Mouse (Mus musculus): ENCODE measurements around the gene Ckap2. TPM values are rescaled to one million over a fixed set of nuclear protein-coding genes. Genes with fewer than 3 reads are reported as not detected.

The Ckap2 gene
- polyA plus RNA-seq, 1 experiment from 2014 or later: 55.0 TPM

GRCm38 (mm10) chr8:22164431-22164830 lies 21.2 kb downstream of the Ckap2 start:
- no peak for DNase-seq (ENCODE audit: low spot score)
- Histone ChIP-seq H3K36me3 (ENCODE audit: control insufficient read depth, insufficient read depth, low read length) (peaks cover 2% of the 10 kb centered on the region; the same call in 1 of the 2 replicates), H3K4me3 (ENCODE audit: low read depth, low read length) (no peak overlapping the region)

GRCm38 (mm10) chr8:22162206-22162605 lies 23.4 kb downstream of the Ckap2 start:
- Histone ChIP-seq H3K4me2 (ENCODE audit: low read depth) (no peak overlapping the region), H3K9me3 (ENCODE audit: control insufficient read depth, low read length) (no peaks in the 10 kb centered on the region), H3K27ac (ENCODE audit: low read depth, low read length) (no peak overlapping the region), H3K4me3 (ENCODE audit: low read depth, low read length) (no peak overlapping the region), H3K4me1 (ENCODE audit: control insufficient read depth, insufficient read depth, low read length) (no peaks in the 10 kb centered on the region), H3K9ac (ENCODE audit: low read length) (no peak overlapping the region), H3K36me3 (ENCODE audit: control insufficient read depth, insufficient read depth, low read length) (no peaks in the 10 kb centered on the region), H3K27me3 (ENCODE audit: control insufficient read depth, insufficient read depth, low read length) (no peaks in the 10 kb centered on the region)
- 82% methylated on average over 8 of the region's 8 CpGs for WGBS
- no peak for DNase-seq (ENCODE audit: low spot score)
- ATAC-seq (ENCODE audit: insufficient read depth, low FRiP score, low TSS enrichment): no peak

More at GRCm38 (mm10) chr8:22164431-22164830, 21.2 kb downstream of the Ckap2 start:
- no peak overlapping the region for H3K27ac ChIP-seq (ENCODE audit: low read depth, low read length)
- ATAC-seq (ENCODE audit: insufficient read depth, low FRiP score, low TSS enrichment): no peak
- H3K4me2 ChIP-seq (ENCODE audit: low read depth): no peak overlapping the region
- no peaks in the 10 kb centered on the region for H3K4me1 ChIP-seq (ENCODE audit: control insufficient read depth, insufficient read depth, low read length)
- no peaks in the 10 kb centered on the region for H3K27me3 ChIP-seq (ENCODE audit: control insufficient read depth, insufficient read depth, low read length)
- no peak overlapping the region for H3K9ac ChIP-seq (ENCODE audit: low read length)
- WGBS: 93% methylated on average over 10 of the region's 10 CpGs
- no peaks in the 10 kb centered on the region for H3K9me3 ChIP-seq (ENCODE audit: control insufficient read depth, low read length)

- no peaks in the 10 kb centered on the region for H3K9me3 ChIP-seq (ENCODE audit: control insufficient read depth, low read length)
- 94% methylated on average over 3 of the region's 3 CpGs for WGBS
- no peaks in the 10 kb centered on the region for H3K4me1 ChIP-seq (ENCODE audit: control insufficient read depth, insufficient read depth, low read length)
- ATAC-seq (ENCODE audit: insufficient read depth, low FRiP score, low TSS enrichment): no peak
- H3K36me3 ChIP-seq (ENCODE audit: control insufficient read depth, insufficient read depth, low read length): no peaks in the 10 kb centered on the region
- H3K4me3 ChIP-seq (ENCODE audit: low read depth, low read length): no peak overlapping the region
- no peak for DNase-seq (ENCODE audit: low spot score)
- no peak overlapping the region for H3K27ac ChIP-seq (ENCODE audit: low read depth, low read length)
- H3K9ac ChIP-seq (ENCODE audit: low read length): no peak overlapping the region
- no peak overlapping the region for H3K4me2 ChIP-seq (ENCODE audit: low read depth)
- no peaks in the 10 kb centered on the region for H3K27me3 ChIP-seq (ENCODE audit: control insufficient read depth, insufficient read depth, low read length)
These were observed 35.3 kb downstream of the Ckap2 start for GRCm38 (mm10) chr8:22150345-22150663.

GRCm38 (mm10) chr8:22149643-22150344 lies 35.8 kb downstream of the Ckap2 start:
- no peak overlapping the region for H3K4me3 ChIP-seq (ENCODE audit: low read depth, low read length)
- H3K27ac ChIP-seq (ENCODE audit: low read depth, low read length): no peak overlapping the region
- WGBS: 92% methylated on average over 11 of the region's 11 CpGs
- H3K4me1 ChIP-seq (ENCODE audit: control insufficient read depth, insufficient read depth, low read length): no peaks in the 10 kb centered on the region
- H3K9me3 ChIP-seq (ENCODE audit: control insufficient read depth, low read length): no peaks in the 10 kb centered on the region
- no peak for DNase-seq (ENCODE audit: low spot score)
- no peak for ATAC-seq (ENCODE audit: insufficient read depth, low FRiP score, low TSS enrichment)
- H3K27me3 ChIP-seq (ENCODE audit: control insufficient read depth, insufficient read depth, low read length): no peaks in the 10 kb centered on the region
- no peak overlapping the region for H3K4me2 ChIP-seq (ENCODE audit: low read depth)
- H3K9ac ChIP-seq (ENCODE audit: low read length): no peak overlapping the region
- H3K36me3 ChIP-seq (ENCODE audit: control insufficient read depth, insufficient read depth, low read length): no peaks in the 10 kb centered on the region

GRCm38 (mm10) chr8:22148367-22148740 lies 37.3 kb downstream of the Ckap2 start:
- no peak overlapping the region for H3K4me2 ChIP-seq (ENCODE audit: low read depth)
- no peak overlapping the region for H3K4me3 ChIP-seq (ENCODE audit: low read depth, low read length)
- no peaks in the 10 kb centered on the region for H3K4me1 ChIP-seq (ENCODE audit: control insufficient read depth, insufficient read depth, low read length)
- no peak for ATAC-seq (ENCODE audit: insufficient read depth, low FRiP score, low TSS enrichment)
- WGBS: 92% methylated on average over 7 of the region's 7 CpGs
- no peaks in the 10 kb centered on the region for H3K27me3 ChIP-seq (ENCODE audit: control insufficient read depth, insufficient read depth, low read length)
- no peaks in the 10 kb centered on the region for H3K9me3 ChIP-seq (ENCODE audit: control insufficient read depth, low read length)
- H3K9ac ChIP-seq (ENCODE audit: low read length): no peak overlapping the region
- no peak overlapping the region for H3K27ac ChIP-seq (ENCODE audit: low read depth, low read length)
- DNase-seq (ENCODE audit: low spot score): no peak
- H3K36me3 ChIP-seq (ENCODE audit: control insufficient read depth, insufficient read depth, low read length): no peaks in the 10 kb centered on the region

- no peaks in the 10 kb centered on the region for H3K9me3 ChIP-seq (ENCODE audit: control insufficient read depth, low read length)
- no peak overlapping the region for H3K27ac ChIP-seq (ENCODE audit: low read depth, low read length)
- no peaks in the 10 kb centered on the region for H3K36me3 ChIP-seq (ENCODE audit: control insufficient read depth, insufficient read depth, low read length)
- WGBS: 84% methylated on average over 9 of the region's 9 CpGs
- no peaks in the 10 kb centered on the region for H3K4me1 ChIP-seq (ENCODE audit: control insufficient read depth, insufficient read depth, low read length)
- DNase-seq (ENCODE audit: low spot score) (no peak), ATAC-seq (ENCODE audit: insufficient read depth, low FRiP score, low TSS enrichment) (no peak)
- no peak overlapping the region for H3K4me2 ChIP-seq (ENCODE audit: low read depth)
- H3K9ac ChIP-seq (ENCODE audit: low read length): no peak overlapping the region
- H3K4me3 ChIP-seq (ENCODE audit: low read depth, low read length): no peak overlapping the region
- H3K27me3 ChIP-seq (ENCODE audit: control insufficient read depth, insufficient read depth, low read length): no peaks in the 10 kb centered on the region
These were observed 37.8 kb downstream of the Ckap2 start for GRCm38 (mm10) chr8:22147706-22148366.

- Histone ChIP-seq H3K4me3 (ENCODE audit: low read depth, low read length) (no peak overlapping the region), H3K36me3 (ENCODE audit: control insufficient read depth, insufficient read depth, low read length) (no peaks in the 10 kb centered on the region), H3K9ac (ENCODE audit: low read length) (no peak overlapping the region), H3K27ac (ENCODE audit: low read depth, low read length) (no peak overlapping the region), H3K4me2 (ENCODE audit: low read depth) (no peak overlapping the region), H3K4me1 (ENCODE audit: control insufficient read depth, insufficient read depth, low read length) (no peaks in the 10 kb centered on the region), H3K27me3 (ENCODE audit: control insufficient read depth, insufficient read depth, low read length) (no peaks in the 10 kb centered on the region), H3K9me3 (ENCODE audit: control insufficient read depth, low read length) (no peaks in the 10 kb centered on the region)
- no peak for DNase-seq (ENCODE audit: low spot score)
- WGBS: 76% methylated on average over 6 of the region's 6 CpGs
- no peak for ATAC-seq (ENCODE audit: insufficient read depth, low FRiP score, low TSS enrichment)
These were observed 39.8 kb downstream of the Ckap2 start for GRCm38 (mm10) chr8:22145831-22146230.

GRCm38 (mm10) chr8:22143764-22144491 lies 41.7 kb downstream of the Ckap2 start:
- WGBS: 92% methylated on average over 1 of the region's 1 CpGs
- Histone ChIP-seq H3K9ac (ENCODE audit: low read length) (no peak overlapping the region), H3K36me3 (ENCODE audit: control insufficient read depth, insufficient read depth, low read length) (no peaks in the 10 kb centered on the region), H3K27me3 (ENCODE audit: control insufficient read depth, insufficient read depth, low read length) (no peaks in the 10 kb centered on the region), H3K9me3 (ENCODE audit: control insufficient read depth, low read length) (no peaks in the 10 kb centered on the region), H3K4me3 (ENCODE audit: low read depth, low read length) (no peak overlapping the region), H3K4me1 (ENCODE audit: control insufficient read depth, insufficient read depth, low read length) (no peaks in the 10 kb centered on the region), H3K4me2 (ENCODE audit: low read depth) (no peak overlapping the region), H3K27ac (ENCODE audit: low read depth, low read length) (no peak overlapping the region)
- ATAC-seq (ENCODE audit: insufficient read depth, low FRiP score, low TSS enrichment): no peak
- DNase-seq (ENCODE audit: low spot score): no peak

All from neural tube, embryonic 11.5 days (tissue).